Mouse (Mus musculus): ENCODE results near the gene Zfp78. TPM values are rescaled to one million over a fixed set of nuclear protein-coding genes. Genes with fewer than 3 reads are reported as not detected.
"Not testable (repeated sequence)": the region's sequence is repeated elsewhere in the genome, so short reads cannot be mapped to it uniquely, and the experiment has no call there.

The Zfp78 gene
- 1 to 10 TPM; 2.1 to 3.3 TPM for total RNA-seq (2021)
- long read RNA-seq, experiment 1, partial matches to known transcripts, result 0 of 1 reads
- long read RNA-seq, experiment 1, other reads (novel, unspliced or antisense), result 1 of 1 reads
- long read RNA-seq, experiment 2, partial matches to known transcripts, result 0 of 5 reads
- long read RNA-seq, experiment 2, other reads (novel, unspliced or antisense), result 2 of 5 reads

GRCm38 (mm10) chr7:6363047-6363488 lies at the start of gene Zfp78:
Zfp78 (plus strand) TSS chr7:6363280.
- DNase-seq (ENCODE audit: low spot score in 2 of 2), result peak in 1 of 2 experiments; percentile 88

- no peak for DNase-seq (ENCODE audit: low spot score in 2 of 2)
Observed at GRCm38 (mm10) chr7:6330458-6331232, 32.4 kb upstream of the Zfp78 start.

GRCm38 (mm10) chr7:6331233-6331956 lies 31.7 kb upstream of the Zfp78 start, which contains the start of gene Zfp583:
Zfp583 (minus strand) TSS chr7:6331285.
- DNase-seq (ENCODE audit: low spot score in 2 of 2), result peak; percentile 73 to 76

- DNase-seq (ENCODE audit: low spot score in 2 of 2), result no peak
Observed at GRCm38 (mm10) chr7:6339865-6340264, 23.2 kb upstream of the Zfp78 start.

- DNase-seq (ENCODE audit: low spot score in 2 of 2), result peak; percentile 33 to 38
Observed at GRCm38 (mm10) chr7:6343501-6344071, 19.5 kb upstream of the Zfp78 start, which contains the start of gene Gm3854. Gm3854 (plus strand) TSS chr7:6343759.

GRCm38 (mm10) chr7:6344124-6344523 lies 19.0 kb upstream of the Zfp78 start:
- no peak for DNase-seq (ENCODE audit: low spot score in 2 of 2)

- DNase-seq (ENCODE audit: low spot score in 2 of 2), result no peak
Observed at GRCm38 (mm10) chr7:6358121-6358520, 5.0 kb upstream of the Zfp78 start.

GRCm38 (mm10) chr7:6358937-6359590 lies 4.0 kb upstream of the Zfp78 start:
- DNase-seq (ENCODE audit: low spot score in 2 of 2), result peak in 1 of 2 experiments; percentile 15

- DNase-seq (ENCODE audit: low spot score in 2 of 2), result no peak
Observed at GRCm38 (mm10) chr7:6360477-6361060, 2.5 kb upstream of the Zfp78 start.

- no peak for DNase-seq (ENCODE audit: low spot score in 2 of 2)
Observed at GRCm38 (mm10) chr7:6361756-6362155, 1.3 kb upstream of the Zfp78 start.

GRCm38 (mm10) chr7:6362268-6363046 lies 623 bp upstream of the Zfp78 start:
- DNase-seq (ENCODE audit: low spot score in 2 of 2), result peak; percentile 94 to 97

- no peak for DNase-seq (ENCODE audit: low spot score in 2 of 2)
Observed at GRCm38 (mm10) chr7:6364761-6365160, 1.7 kb downstream of the Zfp78 start.

- no peak for DNase-seq (ENCODE audit: low spot score in 2 of 2)
Observed at GRCm38 (mm10) chr7:6367185-6367584, 4.1 kb downstream of the Zfp78 start.

GRCm38 (mm10) chr7:6368146-6368545 lies 5.1 kb downstream of the Zfp78 start:
- DNase-seq (ENCODE audit: low spot score in 2 of 2), result not testable (repeated sequence)

GRCm38 (mm10) chr7:6369460-6369859 lies 6.4 kb downstream of the Zfp78 start:
- no peak for DNase-seq (ENCODE audit: low spot score in 2 of 2)

GRCm38 (mm10) chr7:6372993-6373392 lies 9.9 kb downstream of the Zfp78 start:
- DNase-seq (ENCODE audit: low spot score in 2 of 2), result no peak

GRCm38 (mm10) chr7:6378441-6378840 lies 15.4 kb downstream of the Zfp78 start:
- no peak for DNase-seq (ENCODE audit: low spot score in 2 of 2)

GRCm38 (mm10) chr7:6381431-6381830 lies 18.4 kb downstream of the Zfp78 start:
- no peak for DNase-seq (ENCODE audit: low spot score in 2 of 2)

- DNase-seq (ENCODE audit: low spot score in 2 of 2), result peak; percentile 92 to 95
Observed at GRCm38 (mm10) chr7:6383044-6383455, 20.0 kb downstream of the Zfp78 start, which contains the start of gene Zfp28. Zfp28 (plus strand) TSS chr7:6383295.

All from adrenal gland, adult 18-20 months (tissue).